Mouse (Mus musculus) hindbrain, embryonic 15.5 days (tissue): ENCODE measurements around the gene Wdr41. TPM values are rescaled to one million over a fixed set of nuclear protein-coding genes. Genes with fewer than 3 reads are reported as not detected.

Experiments used
- polyA plus RNA-seq: library from polyadenylated mRNA; unstranded; fragments of >200 nt; fragmentation: Nextera tagmentation; extraction: Ambion mirVana; gene quantifications from 2 replicates; pipeline ENCODE4 v1.2.1, GENCODE M21; 2015

Gene Wdr41
- polyA plus RNA-seq, 1 experiment from 2014 or later = 28.6 TPM

Other genes with a start within 250 kb of the Wdr41 start
- 279 and 324 TPM in 2 replicates for gene Tbca, start 187.4 kb upstream of the Wdr41 start, polyA plus RNA-seq
- gene Otp, start 100.7 kb upstream of the Wdr41 start, polyA plus RNA-seq = 6.1 and 6.8 TPM in 2 replicates